Mouse (Mus musculus) R1 (cell line): Measurements from ENCODE around the gene Glis2.
A peak's percentile ranks its signal among the peaks of the same experiment; 100 is the strongest.

Source experiments
- DNase-seq: peaks from one replicate; pipeline ENCODE4 v3.0.0-alpha.2; 2018; ENCODE audit warnings: low read depth, low spot score

Glis2 gene

GRCm38 (mm10) chr16:4583807-4584206, 10.7 kb upstream of the Glis2 start:
- DNase-seq: no peak

GRCm38 (mm10) chr16:4584438-4584837, 10.1 kb upstream of the Glis2 start:
- no peak for DNase-seq

GRCm38 (mm10) chr16:4585642-4586530, 8.6 kb upstream of the Glis2 start:
- DNase-seq: peak; percentile 54

GRCm38 (mm10) chr16:4586531-4587123, 7.9 kb upstream of the Glis2 start:
- DNase-seq: peak; percentile 99

- no peak for DNase-seq
These were observed 6.8 kb upstream of the Glis2 start for GRCm38 (mm10) chr16:4587516-4588210.

GRCm38 (mm10) chr16:4590236-4590635, 4.3 kb upstream of the Glis2 start:
- DNase-seq: peak; percentile 37

GRCm38 (mm10) chr16:4592909-4593875, 1.3 kb upstream of the Glis2 start:
- DNase-seq: peak; percentile 62

GRCm38 (mm10) chr16:4594814-4595526, 457 bp downstream of the Glis2 start:
- DNase-seq: no peak

GRCm38 (mm10) chr16:4595527-4595963, 1.0 kb downstream of the Glis2 start:
- no peak for DNase-seq

- DNase-seq: no peak
These were observed 1.7 kb downstream of the Glis2 start for GRCm38 (mm10) chr16:4596141-4596728.

- DNase-seq: peak; percentile 38
These were observed 2.3 kb downstream of the Glis2 start for GRCm38 (mm10) chr16:4596836-4597235.

GRCm38 (mm10) chr16:4597296-4597695, 2.8 kb downstream of the Glis2 start:
- DNase-seq: peak; percentile 58

GRCm38 (mm10) chr16:4598041-4598440, 3.5 kb downstream of the Glis2 start:
- no peak for DNase-seq

- DNase-seq: peak; percentile 19
These were observed 4.5 kb downstream of the Glis2 start for GRCm38 (mm10) chr16:4598891-4599543.

GRCm38 (mm10) chr16:4599616-4600015, 5.1 kb downstream of the Glis2 start:
- no peak for DNase-seq

- DNase-seq: no peak
These were observed 6.3 kb downstream of the Glis2 start for GRCm38 (mm10) chr16:4600701-4601310.

- DNase-seq: peak; percentile 97
These were observed 7.7 kb downstream of the Glis2 start for GRCm38 (mm10) chr16:4602189-4602588.

- DNase-seq: peak; percentile 53
These were observed 8.4 kb downstream of the Glis2 start for GRCm38 (mm10) chr16:4602766-4603452.

GRCm38 (mm10) chr16:4603453-4603837, 8.9 kb downstream of the Glis2 start:
- DNase-seq: no peak
